Mouse (Mus musculus) heart, embryonic 11.5 days (tissue): ENCODE measurements around the gene Cldn4. TPM values are rescaled to one million over a fixed set of nuclear protein-coding genes. Genes with fewer than 3 reads are reported as not detected.

Experiments
- ATAC-seq: fragments of 200-750 bp; cut with Nextera tagmentation; replicated peaks from 2 replicates; pipeline ENCODE4 v1.8.0; 2017; ENCODE audit warnings: moderate library complexity; ENCODE audit not compliant: insufficient number of reproducible peaks, low FRiP score, low TSS enrichment
- H3K27ac ChIP-seq: fragments of 300-500 bp; sonication (generic); 2 replicates; pipeline ENCODE4 v1.5.1; 2014; ENCODE audit warnings: mild to moderate bottlenecking, low read depth, low read length
- H3K27me3 ChIP-seq: fragments of 300-500 bp; sonication (generic); 2 replicates; pipeline ENCODE4 v1.6.1; 2014; ENCODE audit warnings: mild to moderate bottlenecking, low read length, mixed read lengths; ENCODE audit not compliant: control insufficient read depth, insufficient read depth
- H3K36me3 ChIP-seq: fragments of 300-500 bp; sonication (generic); 2 replicates; pipeline ENCODE4 v1.6.1; 2014; ENCODE audit warnings: mild to moderate bottlenecking, low read length, moderate library complexity, mixed read lengths; ENCODE audit not compliant: control insufficient read depth, insufficient read depth
- H3K4me1 ChIP-seq: fragments of 300-500 bp; sonication (generic); 2 replicates; pipeline ENCODE4 v1.6.1; 2014; ENCODE audit warnings: low read length; ENCODE audit not compliant: control insufficient read depth, insufficient read depth
- H3K4me2 ChIP-seq: fragments of 300-500 bp; sonication (generic); 2 replicates; pipeline ENCODE4 v1.6.1; 2014; ENCODE audit warnings: mild to moderate bottlenecking, moderate library complexity
- H3K4me3 ChIP-seq: fragments of 300-500 bp; sonication (generic); 2 replicates; pipeline ENCODE4 v1.5.1; 2014; ENCODE audit warnings: low read depth, low read length
- H3K9ac ChIP-seq: fragments of 300-500 bp; sonication (generic); 2 replicates; pipeline ENCODE4 v1.6.1; 2014; ENCODE audit warnings: mild to moderate bottlenecking, low read depth, low read length, moderate library complexity
- H3K9me3 ChIP-seq: fragments of 300-500 bp; sonication (generic); replicated peaks from 2 replicates; pipeline ENCODE4 v1.6.1; 2016; ENCODE audit warnings: low read length; ENCODE audit not compliant: control insufficient read depth
- WGBS: fragments of 180-500 bp; shearing (Covaris S2); extraction: QIAGEN DNeasy Blood & Tissue Kit; methylation state at CpG from one replicate; pipeline ENCODE4 v1.1.7; 2014; ENCODE audit not compliant: insufficient replicate concordance; 5-methylcytosine and 5-hydroxymethylcytosine counted together
- polyA plus RNA-seq: library from polyadenylated mRNA; unstranded; fragments of >200 nt; fragmentation: Nextera tagmentation; extraction: Ambion mirVana; gene quantifications from 2 replicates; pipeline ENCODE4 v1.2.1, GENCODE M21; 2014

Cldn4 gene
- polyA plus RNA-seq, 1 experiment from 2014 or later, result 1.7 TPM

DNA sequence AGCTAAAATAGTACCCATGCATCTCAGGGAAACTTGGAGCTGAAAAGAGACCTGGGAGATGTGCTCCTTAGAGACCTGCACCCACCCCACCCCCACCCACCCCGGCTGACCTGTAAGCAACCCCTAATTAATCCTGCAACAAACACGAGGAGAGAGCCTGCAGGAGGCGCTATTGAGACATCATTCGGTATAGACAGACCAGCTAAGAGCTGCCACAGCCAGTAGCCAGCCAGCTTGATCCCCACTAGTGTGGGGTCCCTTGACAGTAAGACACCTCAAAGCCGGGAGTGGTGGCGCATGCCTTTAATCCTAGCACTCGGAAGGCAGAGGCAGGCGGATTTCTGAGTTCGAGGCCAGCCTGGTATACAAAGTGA is 13.8 kb downstream of the Cldn4 start:
- no peaks in the 10 kb centered on the region; the same call in 1 of the 2 replicates for H3K4me1 ChIP-seq
- H3K4me2 ChIP-seq, result peak overlapping the region; percentile 93
- peak overlapping the region; percentile 74 for H3K9ac ChIP-seq
- ATAC-seq, result peak; percentile 29; the same call in 1 of the 2 replicates
- H3K9me3 ChIP-seq, result no peaks in the 10 kb centered on the region
- no peak overlapping the region for H3K27ac ChIP-seq
- H3K4me3 ChIP-seq, result peak overlapping the region; percentile 64
- H3K27me3 ChIP-seq, result no peaks in the 10 kb centered on the region
- 40% methylated on average over 9 of the region's 9 CpGs for WGBS
- H3K36me3 ChIP-seq, result no peaks in the 10 kb centered on the region; the same call in 1 of the 2 replicates

- H3K9me3 ChIP-seq, result no peaks in the 10 kb centered on the region
- no peaks in the 10 kb centered on the region; the same call in 1 of the 2 replicates for H3K36me3 ChIP-seq
- H3K4me1 ChIP-seq, result no peaks in the 10 kb centered on the region; the same call in 1 of the 2 replicates
- whole genome bisulfite sequencing, result under 1% methylated on average over 41 of the region's 41 CpGs
- peak within 1 kb of the TSS; percentile 65 for H3K27ac ChIP-seq
- H3K9ac ChIP-seq, result peak within 1 kb of the TSS; percentile 74
- H3K4me2 ChIP-seq, result peak within 1 kb of the TSS; percentile 93
- ATAC-seq, result peak; percentile 92
- H3K27me3 ChIP-seq, result no peaks in the 10 kb centered on the region
- H3K4me3 ChIP-seq, result peak within 1 kb of the TSS; percentile 64
Observed at GRCm38 (mm10) chr5:134932179-134932902, 14.4 kb downstream of the Cldn4 start, which contains the start of gene Mettl27. Mettl27 (plus strand) TSS chr5:134932368.

DNA sequence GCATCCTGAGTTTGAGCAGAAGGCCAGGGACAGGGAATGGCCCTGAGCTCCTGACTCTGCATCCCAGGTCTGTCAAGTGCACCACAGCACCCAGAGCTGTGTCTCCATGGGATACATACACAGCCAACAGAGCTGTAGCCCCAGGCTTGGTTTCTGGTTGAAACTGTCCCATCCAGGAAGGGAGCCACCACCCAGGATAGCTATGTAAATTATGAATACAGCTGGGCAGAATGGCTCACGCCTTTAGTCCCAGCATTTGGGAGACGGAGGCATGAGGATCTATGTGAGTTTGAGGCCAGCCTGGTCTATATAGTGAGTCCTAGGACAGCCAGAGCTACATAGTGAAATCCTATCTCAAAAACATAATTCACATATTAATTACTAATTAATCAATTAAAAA is 16.7 kb downstream of the Cldn4 start:
- Histone ChIP-seq H3K9ac (no peak overlapping the region), H3K4me2 (no peak overlapping the region), H3K27ac (no peak overlapping the region), H3K4me1 (no peaks in the 10 kb centered on the region; the same call in 1 of the 2 replicates), H3K27me3 (no peaks in the 10 kb centered on the region), H3K4me3 (no peak overlapping the region), H3K36me3 (no peaks in the 10 kb centered on the region; the same call in 1 of the 2 replicates), H3K9me3 (no peaks in the 10 kb centered on the region)
- ATAC-seq, result no peak
- WGBS, result 85% methylated on average over 2 of the region's 2 CpGs

- Histone ChIP-seq H3K4me3 (no peak overlapping the region), H3K9me3 (no peaks in the 10 kb centered on the region), H3K4me1 (no peaks in the 10 kb centered on the region), H3K4me2 (no peak overlapping the region), H3K36me3 (no peaks in the 10 kb centered on the region), H3K27ac (no peak overlapping the region), H3K27me3 (no peaks in the 10 kb centered on the region), H3K9ac (no peak overlapping the region)
- 60% methylated on average over 4 of the region's 4 CpGs for WGBS
- no peak for ATAC-seq
Observed at GRCm38 (mm10) chr5:134926726-134927125, 20.0 kb downstream of the Cldn4 start.

- Histone ChIP-seq H3K27me3 (no peaks in the 10 kb centered on the region), H3K27ac (no peak overlapping the region), H3K9ac (no peak overlapping the region), H3K9me3 (no peaks in the 10 kb centered on the region), H3K36me3 (no peaks in the 10 kb centered on the region), H3K4me2 (no peak overlapping the region), H3K4me1 (no peaks in the 10 kb centered on the region), H3K4me3 (no peak overlapping the region)
- no peak for ATAC-seq
- 60% methylated on average over 6 of the region's 6 CpGs for WGBS
Observed at GRCm38 (mm10) chr5:134923141-134923540, 23.6 kb downstream of the Cldn4 start.

- Histone ChIP-seq H3K4me1 (no peaks in the 10 kb centered on the region), H3K9ac (no peak overlapping the region), H3K9me3 (no peaks in the 10 kb centered on the region; the same call in 1 of the 2 replicates), H3K36me3 (no peaks in the 10 kb centered on the region), H3K27me3 (no peaks in the 10 kb centered on the region), H3K27ac (no peak overlapping the region), H3K4me3 (no peak overlapping the region), H3K4me2 (no peak overlapping the region)
- no peak for ATAC-seq
- 80% methylated on average over 8 of the region's 8 CpGs for WGBS
Observed at GRCm38 (mm10) chr5:134921106-134921505, 25.6 kb downstream of the Cldn4 start.

- no peak overlapping the region for H3K9ac ChIP-seq
- WGBS, result 71% methylated on average over 6 of the region's 6 CpGs
- no peaks in the 10 kb centered on the region for H3K36me3 ChIP-seq
- no peak overlapping the region for H3K4me3 ChIP-seq
- H3K9me3 ChIP-seq, result no peaks in the 10 kb centered on the region; the same call in 1 of the 2 replicates
- no peak overlapping the region for H3K27ac ChIP-seq
- no peak overlapping the region for H3K4me2 ChIP-seq
- no peaks in the 10 kb centered on the region for H3K4me1 ChIP-seq
- no peak for ATAC-seq
- H3K27me3 ChIP-seq, result no peaks in the 10 kb centered on the region
Observed at GRCm38 (mm10) chr5:134920106-134920687, 26.5 kb downstream of the Cldn4 start.

GRCm38 (mm10) chr5:134919097-134919496 is 27.6 kb downstream of the Cldn4 start:
- Histone ChIP-seq H3K4me3 (no peak overlapping the region), H3K9me3 (no peaks in the 10 kb centered on the region; the same call in 1 of the 2 replicates), H3K27me3 (no peaks in the 10 kb centered on the region), H3K9ac (no peak overlapping the region), H3K36me3 (no peaks in the 10 kb centered on the region), H3K27ac (no peak overlapping the region), H3K4me2 (no peak overlapping the region), H3K4me1 (no peaks in the 10 kb centered on the region)
- peak; percentile 46; the same call in 1 of the 2 replicates for ATAC-seq
- 46% methylated on average over 3 of the region's 3 CpGs for WGBS
